Mouse (Mus musculus): Measurements from ENCODE around the gene Hnf1a. TPM values are rescaled to one million over a fixed set of nuclear protein-coding genes. Genes with fewer than 3 reads are reported as not detected.

Gene Hnf1a
- 0.04 TPM for polyA plus RNA-seq (2012; fragmentation: generic; extraction: Trizol)
- long read RNA-seq, experiment 1, result 0 reads
- long read RNA-seq, experiment 2, result 0 reads

GRCm38 (mm10) chr5:114970824-114971227 is at the start of gene Hnf1a:
Gene Hnf1a (minus strand): TSS chr5:114971094.
- H3ac ChIP-seq (ENCODE audit: control insufficient read depth, insufficient read length, low read depth), result no peak within 1 kb of the TSS
- H3K27me3 ChIP-seq (ENCODE audit: control insufficient read depth, insufficient read depth, insufficient read length), result peaks cover 41% of the 10 kb centered on the region
- H3K79me3 ChIP-seq (ENCODE audit: low read depth), result no peaks in the 10 kb centered on the region
- TF ChIP-seq MYOD1 (IDR thresholded peaks at IDR 0.05; ENCODE audit: control insufficient read depth, insufficient read length, low read depth) (no peak), MYOG (IDR thresholded peaks at IDR 0.05; ENCODE audit: control insufficient read depth, extremely low read depth, insufficient read length) (no peak), USF1 (IDR thresholded peaks at IDR 0.05; ENCODE audit: low read depth) (no peak), FOSL1 (IDR thresholded peaks at IDR 0.05; ENCODE audit: insufficient read depth, low read length, poor library complexity, severe bottlenecking) (no peak), CEBPB (IDR thresholded peaks at IDR 0.05; ENCODE audit: low read depth) (no peak)
- H3K79me2 ChIP-seq (ENCODE audit: control insufficient read depth, insufficient read depth), result no peaks in the 10 kb centered on the region
- H3K4me3 ChIP-seq (ENCODE audit: insufficient read depth, poor library complexity, severe bottlenecking), result no peak within 1 kb of the TSS
- H3K36me3 ChIP-seq (ENCODE audit: control insufficient read depth, insufficient read depth), result no peaks in the 10 kb centered on the region

DNA sequence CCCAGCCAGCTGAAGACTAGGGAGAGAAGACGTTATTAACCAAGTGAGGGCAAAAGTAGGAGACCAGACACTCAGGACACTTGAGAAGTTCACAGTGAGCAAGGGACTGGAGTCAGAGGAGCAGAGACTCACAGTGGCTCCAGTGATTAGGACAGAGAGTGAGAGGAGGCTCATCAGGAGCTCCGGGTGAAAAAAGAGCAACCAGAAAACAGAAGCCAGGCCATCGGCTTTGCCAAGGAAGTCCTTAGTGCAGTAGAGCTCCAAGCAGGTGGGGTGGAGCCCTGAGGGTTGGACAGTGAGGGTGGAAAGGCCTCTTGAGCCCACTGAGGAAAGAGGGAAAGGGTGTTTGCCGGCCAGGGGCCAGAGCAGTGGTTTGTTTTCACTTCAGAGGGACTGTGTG is 47.9 kb upstream of the Hnf1a start:
- Histone ChIP-seq H3K4me3 (ENCODE audit: insufficient read depth, poor library complexity, severe bottlenecking) (no peak overlapping the region), H3K79me3 (ENCODE audit: low read depth) (peaks cover 97% of the 10 kb centered on the region), H3ac (ENCODE audit: control insufficient read depth, insufficient read length, low read depth) (no peak overlapping the region), H3K36me3 (ENCODE audit: control insufficient read depth, insufficient read depth) (no peaks in the 10 kb centered on the region), H3K79me2 (ENCODE audit: control insufficient read depth, insufficient read depth) (peaks cover 100% of the 10 kb centered on the region), H3K27me3 (ENCODE audit: control insufficient read depth, insufficient read depth, insufficient read length) (no peaks in the 10 kb centered on the region)
- TF ChIP-seq USF1 (IDR thresholded peaks at IDR 0.05; ENCODE audit: low read depth) (no peak), FOSL1 (IDR thresholded peaks at IDR 0.05; ENCODE audit: insufficient read depth, low read length, poor library complexity, severe bottlenecking) (no peak), MYOD1 (IDR thresholded peaks at IDR 0.05; ENCODE audit: control insufficient read depth, insufficient read length, low read depth) (no peak), MAX (IDR thresholded peaks at IDR 0.05) (no peak), CEBPB (IDR thresholded peaks at IDR 0.05; ENCODE audit: low read depth) (no peak), MYOG (IDR thresholded peaks at IDR 0.05; ENCODE audit: control insufficient read depth, extremely low read depth, insufficient read length) (no peak), CTCF (IDR thresholded peaks at IDR 0.05; ENCODE audit: control insufficient read depth, insufficient read depth, insufficient read length) (no peak)

GRCm38 (mm10) chr5:115018270-115018669 is 47.4 kb upstream of the Hnf1a start:
- peaks cover 100% of the 10 kb centered on the region for H3K79me2 ChIP-seq (ENCODE audit: control insufficient read depth, insufficient read depth)
- H3K4me3 ChIP-seq (ENCODE audit: insufficient read depth, poor library complexity, severe bottlenecking), result no peak overlapping the region
- no peaks in the 10 kb centered on the region for H3K36me3 ChIP-seq (ENCODE audit: control insufficient read depth, insufficient read depth)
- H3K79me3 ChIP-seq (ENCODE audit: low read depth), result peaks cover 98% of the 10 kb centered on the region
- TF ChIP-seq MYOD1 (IDR thresholded peaks at IDR 0.05; ENCODE audit: control insufficient read depth, insufficient read length, low read depth) (no peak), USF1 (IDR thresholded peaks at IDR 0.05; ENCODE audit: low read depth) (no peak)
- no peaks in the 10 kb centered on the region for H3K27me3 ChIP-seq (ENCODE audit: control insufficient read depth, insufficient read depth, insufficient read length)
- H3ac ChIP-seq (ENCODE audit: control insufficient read depth, insufficient read length, low read depth), result no peak overlapping the region

DNA sequence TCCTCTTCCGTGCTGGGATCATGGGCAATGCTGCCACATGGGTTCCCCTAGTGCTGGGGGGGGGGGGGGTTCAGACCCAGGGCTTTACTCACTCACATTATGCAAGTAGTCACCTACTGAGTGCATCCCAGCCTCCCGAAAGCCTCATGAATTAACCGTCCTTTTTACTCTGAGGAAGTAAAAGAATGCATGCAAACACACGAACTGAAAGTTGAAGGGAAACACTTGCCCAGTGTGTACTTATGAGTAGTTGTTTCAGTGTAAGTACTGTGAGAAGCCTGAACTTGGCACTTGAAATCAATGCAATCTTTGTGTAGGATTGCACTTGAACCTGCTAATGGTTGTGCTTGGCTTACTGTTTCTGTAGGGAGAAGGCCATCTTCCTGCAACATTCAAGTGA is 44.2 kb upstream of the Hnf1a start:
- TF ChIP-seq USF1 (IDR thresholded peaks at IDR 0.05; ENCODE audit: low read depth), result no peak
- TF ChIP-seq MYOG (IDR thresholded peaks at IDR 0.05; ENCODE audit: control insufficient read depth, extremely low read depth, insufficient read length), result no peak
- no peak for TF ChIP-seq CTCF (IDR thresholded peaks at IDR 0.05; ENCODE audit: control insufficient read depth, insufficient read depth, insufficient read length)
- TF ChIP-seq CEBPB (IDR thresholded peaks at IDR 0.05; ENCODE audit: low read depth), result no peak
- TF ChIP-seq MYOD1 (IDR thresholded peaks at IDR 0.05; ENCODE audit: control insufficient read depth, insufficient read length, low read depth), result no peak
- TF ChIP-seq FOSL1 (IDR thresholded peaks at IDR 0.05; ENCODE audit: insufficient read depth, low read length, poor library complexity, severe bottlenecking), result no peak
- no peak for TF ChIP-seq MAX (IDR thresholded peaks at IDR 0.05)
- Histone ChIP-seq H3K36me3 (ENCODE audit: control insufficient read depth, insufficient read depth) (no peaks in the 10 kb centered on the region), H3ac (ENCODE audit: control insufficient read depth, insufficient read length, low read depth) (no peak overlapping the region), H3K79me3 (ENCODE audit: low read depth) (peaks cover 84% of the 10 kb centered on the region), H3K79me2 (ENCODE audit: control insufficient read depth, insufficient read depth) (peaks cover 90% of the 10 kb centered on the region), H3K27me3 (ENCODE audit: control insufficient read depth, insufficient read depth, insufficient read length) (no peaks in the 10 kb centered on the region), H3K4me3 (ENCODE audit: insufficient read depth, poor library complexity, severe bottlenecking) (no peak overlapping the region)

DNA sequence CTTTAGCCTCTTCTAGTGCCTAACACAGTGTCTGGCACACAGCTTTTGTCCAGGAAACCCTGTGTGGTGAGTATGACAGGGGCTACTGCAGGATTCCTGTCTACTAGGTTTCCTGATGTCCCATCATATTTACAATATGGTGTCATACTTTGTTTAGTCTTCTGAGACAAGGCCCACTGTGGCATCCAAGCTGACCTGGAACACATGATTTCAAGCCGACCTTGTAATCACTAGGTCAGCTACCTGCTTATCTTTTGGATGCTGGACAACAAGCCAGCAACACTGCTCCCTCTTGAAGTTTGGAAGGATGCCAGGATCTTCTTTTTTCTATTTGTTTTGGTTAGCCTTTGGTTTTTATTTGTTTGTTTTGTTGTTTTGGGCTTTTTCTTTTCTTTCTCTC is 43.7 kb upstream of the Hnf1a start:
- TF ChIP-seq FOSL1 (IDR thresholded peaks at IDR 0.05; ENCODE audit: insufficient read depth, low read length, poor library complexity, severe bottlenecking), result no peak
- no peak for TF ChIP-seq CEBPB (IDR thresholded peaks at IDR 0.05; ENCODE audit: low read depth)
- TF ChIP-seq MYOG (IDR thresholded peaks at IDR 0.05; ENCODE audit: control insufficient read depth, extremely low read depth, insufficient read length), result no peak
- TF ChIP-seq MYOD1 (IDR thresholded peaks at IDR 0.05; ENCODE audit: control insufficient read depth, insufficient read length, low read depth), result no peak
- TF ChIP-seq USF1 (IDR thresholded peaks at IDR 0.05; ENCODE audit: low read depth), result no peak
- TF ChIP-seq MAX (IDR thresholded peaks at IDR 0.05), result no peak
- TF ChIP-seq CTCF (IDR thresholded peaks at IDR 0.05; ENCODE audit: control insufficient read depth, insufficient read depth, insufficient read length), result no peak
- Histone ChIP-seq H3K4me3 (ENCODE audit: insufficient read depth, poor library complexity, severe bottlenecking) (no peak overlapping the region), H3K79me3 (ENCODE audit: low read depth) (peaks cover 78% of the 10 kb centered on the region), H3K27me3 (ENCODE audit: control insufficient read depth, insufficient read depth, insufficient read length) (no peaks in the 10 kb centered on the region), H3K36me3 (ENCODE audit: control insufficient read depth, insufficient read depth) (no peaks in the 10 kb centered on the region), H3ac (ENCODE audit: control insufficient read depth, insufficient read length, low read depth) (no peak overlapping the region), H3K79me2 (ENCODE audit: control insufficient read depth, insufficient read depth) (peaks cover 85% of the 10 kb centered on the region)

- Histone ChIP-seq H3K36me3 (ENCODE audit: control insufficient read depth, insufficient read depth) (no peaks in the 10 kb centered on the region), H3K79me3 (ENCODE audit: low read depth) (peaks cover 68% of the 10 kb centered on the region), H3K4me3 (ENCODE audit: insufficient read depth, poor library complexity, severe bottlenecking) (no peak overlapping the region), H3K27me3 (ENCODE audit: control insufficient read depth, insufficient read depth, insufficient read length) (no peaks in the 10 kb centered on the region), H3K79me2 (ENCODE audit: control insufficient read depth, insufficient read depth) (peaks cover 73% of the 10 kb centered on the region), H3ac (ENCODE audit: control insufficient read depth, insufficient read length, low read depth) (no peak overlapping the region)
- TF ChIP-seq USF1 (IDR thresholded peaks at IDR 0.05; ENCODE audit: low read depth), result no peak
- TF ChIP-seq CEBPB (IDR thresholded peaks at IDR 0.05; ENCODE audit: low read depth), result no peak
- TF ChIP-seq MYOD1 (IDR thresholded peaks at IDR 0.05; ENCODE audit: control insufficient read depth, insufficient read length, low read depth), result no peak
Observed at GRCm38 (mm10) chr5:115013436-115013835, 42.5 kb upstream of the Hnf1a start.

Measured in C2C12 (cell line).